Mouse (Mus musculus) T-cell, adult 66 days (primary cell): Measurements from ENCODE around the gene Ccdc121. TPM values are rescaled to one million over a fixed set of nuclear protein-coding genes. Genes with fewer than 3 reads are reported as not detected.

Experiments used
- total RNA-seq, 2 experiments: library from RNA; stranded (reverse); gene quantifications; 3 replicates in 1 of 2; 4 replicates in 1 of 2; pipeline ENCODE4 v1.2.4; 2023

Gene Ccdc121
- not detected for total RNA-seq

DNA sequence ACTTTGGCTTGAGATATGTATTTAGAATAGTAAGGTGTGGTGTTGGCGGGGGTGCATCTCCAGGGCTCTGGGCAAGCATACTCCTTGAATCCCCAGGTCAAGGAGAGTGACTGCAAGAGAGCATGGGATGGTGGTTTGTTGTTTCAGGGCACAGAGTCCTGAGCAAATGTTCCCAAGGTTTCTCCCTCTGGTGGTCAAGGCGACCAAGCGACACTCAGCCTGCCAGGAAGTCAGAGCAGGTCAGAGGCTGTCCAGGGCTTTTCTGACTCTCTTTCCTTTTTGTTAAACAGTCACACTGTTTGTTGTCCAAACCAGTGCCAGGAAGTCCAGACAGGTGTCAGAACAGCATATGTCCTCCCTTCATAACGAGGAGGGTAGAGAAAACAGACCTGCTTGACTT lies at the start of gene Ccdc121:
Ccdc121 (minus strand) TSS at position 145 of the 400 bp plus-strand sequence.

Other genes with a start within 250 kb of the Ccdc121 start
- gene Cnih3, start 158.8 kb downstream of the Ccdc121 start, total RNA-seq = not detected
- not detected for gene Dnah14, start 65.1 kb upstream of the Ccdc121 start, total RNA-seq